Mouse (Mus musculus): Measurements from ENCODE around the gene Acbd7. TPM values are rescaled to one million over a fixed set of nuclear protein-coding genes. Genes with fewer than 3 reads are reported as not detected.

Gene Acbd7
- not detected for polyA plus RNA-seq (2017; shearing (Covaris generic))

DNA sequence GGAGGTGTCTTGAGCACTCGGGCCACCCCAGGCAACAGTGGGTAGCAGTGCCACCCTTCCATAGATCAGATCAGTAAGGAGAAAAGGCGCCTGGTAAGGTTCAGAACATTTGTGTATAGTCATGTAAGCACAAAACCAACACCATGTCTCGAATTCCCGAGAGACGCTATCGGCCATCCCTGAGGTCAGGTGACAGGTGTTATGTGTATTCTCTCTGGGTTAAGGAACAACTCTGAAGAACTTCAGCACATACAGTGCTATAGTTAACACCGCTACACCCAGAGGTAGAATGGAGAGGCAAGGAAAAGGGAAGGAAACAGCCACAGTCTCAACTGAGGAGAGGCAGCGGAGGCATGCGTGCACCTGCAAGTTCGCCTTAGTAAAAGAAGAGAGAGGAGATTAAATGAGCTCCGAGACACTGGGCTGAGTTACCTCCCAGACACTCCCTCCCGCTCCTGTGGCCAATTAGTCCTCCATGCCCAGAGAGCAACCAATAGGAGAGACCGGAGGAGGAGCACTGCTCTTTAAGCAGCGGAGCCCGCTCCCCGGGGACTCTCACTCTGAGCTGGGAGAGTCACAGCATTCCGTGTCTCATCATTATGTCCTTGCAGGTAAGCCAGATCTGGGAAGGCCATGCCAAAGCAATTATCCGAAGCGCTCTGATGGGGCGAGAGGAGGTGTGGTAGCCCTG, at the start of gene Acbd7:
Gene Acbd7 (plus strand): TSS at position 558 of the 691 bp plus-strand sequence.

DNA sequence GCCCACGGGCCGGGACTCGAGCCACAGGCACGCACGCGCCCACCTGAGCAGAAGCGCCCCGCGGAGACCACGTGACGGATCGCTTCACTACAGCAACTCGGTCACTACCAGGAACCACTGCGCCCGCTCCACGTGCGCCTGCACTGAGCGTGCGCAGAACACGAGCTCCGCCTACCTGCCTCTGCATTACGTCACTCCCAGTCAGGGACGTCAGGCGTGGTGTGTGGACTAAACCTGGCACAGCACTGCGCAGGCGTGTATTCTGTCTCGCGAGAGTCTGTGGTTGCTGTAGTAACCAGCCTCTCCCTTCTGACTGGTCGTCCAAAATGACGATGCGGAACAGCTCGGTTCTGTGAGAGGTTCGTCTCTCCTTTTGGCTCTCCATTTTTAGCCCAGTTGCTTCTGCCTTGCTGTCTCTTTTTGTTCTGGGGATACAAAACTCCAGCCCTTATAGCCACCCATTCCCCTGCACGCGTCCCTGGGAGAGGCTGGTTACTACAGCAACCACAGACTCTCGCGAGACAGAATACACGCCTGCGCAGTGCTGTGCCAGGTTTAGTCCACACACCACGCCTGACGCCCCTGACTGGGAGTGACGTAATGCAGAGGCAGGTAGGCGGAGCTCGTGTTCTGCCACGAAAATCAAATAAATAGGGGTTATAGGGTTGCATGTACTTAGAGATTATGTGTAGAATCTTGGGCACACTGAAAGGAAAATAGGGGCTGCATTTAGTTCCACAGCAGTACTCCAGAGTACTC, 3.3 kb upstream of the Acbd7 start, which contains the start of gene Rpp38:
Gene Rpp38 (minus strand): TSS at position 160 of the 759 bp plus-strand sequence.

Other genes starting within 250 kb of the Acbd7 start
- gene Fam171a1, start 221.9 kb upstream of the Acbd7 start, polyA plus RNA-seq (2017; shearing (Covaris generic)), result not detected
- 13.2 TPM for gene Nmt2, start 52.0 kb upstream of the Acbd7 start, polyA plus RNA-seq (2017; shearing (Covaris generic))
- 24.1 TPM for gene Rpp38, start 3.5 kb upstream of the Acbd7 start, polyA plus RNA-seq (2017; shearing (Covaris generic))
- not detected for gene Olah, start 61.0 kb downstream of the Acbd7 start, polyA plus RNA-seq (2017; shearing (Covaris generic))
- gene Meig1, start 86.5 kb downstream of the Acbd7 start, polyA plus RNA-seq (2017; shearing (Covaris generic)), result not detected
- 22.8 TPM for gene Dclre1c, start 88.0 kb downstream of the Acbd7 start, polyA plus RNA-seq (2017; shearing (Covaris generic))
- gene Suv39h2, start 138.9 kb downstream of the Acbd7 start, polyA plus RNA-seq (2017; shearing (Covaris generic)), result 0.50 TPM
- gene Gm45902, start 176.6 kb downstream of the Acbd7 start, polyA plus RNA-seq (2017; shearing (Covaris generic)), result 6.8 TPM
- 129 TPM for gene Hspa14, start 176.6 kb downstream of the Acbd7 start, polyA plus RNA-seq (2017; shearing (Covaris generic))
- 0.96 TPM for gene Cdnf, start 176.9 kb downstream of the Acbd7 start, polyA plus RNA-seq (2017; shearing (Covaris generic))
- gene Fam107b, start 234.3 kb downstream of the Acbd7 start, polyA plus RNA-seq (2017; shearing (Covaris generic)), result 403 TPM

All from CD4-positive, CD25-positive, alpha-beta regulatory T cell, adult 9 weeks (primary cell).